Mouse (Mus musculus): Measurements from ENCODE around the gene Il17c. TPM values are rescaled to one million over a fixed set of nuclear protein-coding genes. Genes with fewer than 3 reads are reported as not detected.

Gene Il17c
- polyA plus RNA-seq, 2 experiments = not detected

GRCm38 (mm10) chr8:122419881-122420555 lies 1.8 kb upstream of the Il17c start:
- ATAC-seq (ENCODE audit: insufficient read depth) = no peak

GRCm38 (mm10) chr8:122423217-122423616 lies 1.4 kb downstream of the Il17c start:
- Histone ChIP-seq H3K4me3 (ENCODE audit: insufficient read depth in 1 of 2, low read depth in 2 of 2, low read length in 2 of 2) (no peak overlapping the region), H3K36me3 (replicated peaks; ENCODE audit: control insufficient read depth, insufficient read depth, low read depth) (no peaks in the 10 kb centered on the region), H3K27me3 (ENCODE audit: control insufficient read depth, insufficient read depth, low read length) (no peaks in the 10 kb centered on the region), H3K9me3 (ENCODE audit: control insufficient read depth, low read length) (no peaks in the 10 kb centered on the region), H3K4me2 (ENCODE audit: low read depth) (no peak overlapping the region), H3K9ac (replicated peaks) (no peak overlapping the region), H3K27ac (no peak overlapping the region), H3K4me1 (replicated peaks; ENCODE audit: control insufficient read depth in 2 of 2, insufficient read depth in 2 of 2, low read length in 1 of 2) (no peaks in the 10 kb centered on the region)
- no peak for ATAC-seq (ENCODE audit: insufficient read depth)
- no peak for TF ChIP-seq EP300 (IDR thresholded peaks at IDR 0.05; ENCODE audit: low read depth)
- no peak for TF ChIP-seq CTCF (IDR thresholded peaks at IDR 0.05; ENCODE audit: low read depth)
- DNase-seq (ENCODE audit: low read depth in 3 of 3, low spot score in 3 of 3) = no peak
- 84% methylated on average over 24 of the region's 24 CpGs for WGBS (ENCODE audit: insufficient replicate concordance)

More at GRCm38 (mm10) chr8:122419881-122420555, 1.8 kb upstream of the Il17c start:
- H3K9me3 ChIP-seq (ENCODE audit: control insufficient read depth, low read length) = no peaks in the 10 kb centered on the region
- TF ChIP-seq EP300 (IDR thresholded peaks at IDR 0.05; ENCODE audit: low read depth) = no peak
- no peak for TF ChIP-seq CTCF (IDR thresholded peaks at IDR 0.05; ENCODE audit: low read depth)
- H3K27ac ChIP-seq = no peak overlapping the region
- WGBS (ENCODE audit: insufficient replicate concordance) = 59% methylated on average over 9 of the region's 9 CpGs
- H3K36me3 ChIP-seq (replicated peaks; ENCODE audit: control insufficient read depth, insufficient read depth, low read depth) = peaks cover 18% of the 10 kb centered on the region
- no peak overlapping the region for H3K4me3 ChIP-seq (ENCODE audit: insufficient read depth in 1 of 2, low read depth in 2 of 2, low read length in 2 of 2)
- no peaks in the 10 kb centered on the region for H3K27me3 ChIP-seq (ENCODE audit: control insufficient read depth, insufficient read depth, low read length)
- H3K4me1 ChIP-seq (replicated peaks; ENCODE audit: control insufficient read depth in 2 of 2, insufficient read depth in 2 of 2, low read length in 1 of 2) = no peaks in the 10 kb centered on the region
- H3K4me2 ChIP-seq (ENCODE audit: low read depth) = no peak overlapping the region
- no peak overlapping the region for H3K9ac ChIP-seq (replicated peaks)
- DNase-seq (ENCODE audit: low read depth in 3 of 3, low spot score in 3 of 3) = no peak

DNA sequence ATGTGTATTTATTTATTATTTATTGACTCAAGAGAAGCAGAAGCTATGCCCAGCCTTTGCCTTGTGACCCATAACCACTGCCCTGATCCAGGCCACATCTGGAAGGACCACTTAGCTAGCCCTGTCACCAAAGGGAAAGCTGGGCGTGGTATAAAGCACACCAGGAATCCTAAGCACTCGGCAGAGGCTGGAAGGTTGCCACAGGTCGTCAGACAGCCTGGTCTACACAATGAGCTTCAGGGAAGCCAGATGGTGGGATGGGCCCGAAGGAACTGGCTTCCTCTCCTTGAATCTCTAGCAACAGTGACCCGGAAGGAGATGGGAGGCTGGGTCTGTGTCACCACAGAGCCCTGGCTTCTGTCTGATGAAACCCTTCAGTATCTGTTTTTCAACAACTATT lies 1.8 kb downstream of the Il17c start:
- 55% methylated on average over 5 of the region's 5 CpGs for whole genome bisulfite sequencing (ENCODE audit: insufficient replicate concordance)
- no peak overlapping the region for H3K4me3 ChIP-seq (ENCODE audit: insufficient read depth in 1 of 2, low read depth in 2 of 2, low read length in 2 of 2)
- H3K27ac ChIP-seq = no peak overlapping the region
- H3K9me3 ChIP-seq (ENCODE audit: control insufficient read depth, low read length) = no peaks in the 10 kb centered on the region
- ATAC-seq (ENCODE audit: insufficient read depth) (no peak), DNase-seq (ENCODE audit: low read depth in 3 of 3, low spot score in 3 of 3) (no peak)
- H3K9ac ChIP-seq (replicated peaks) = no peak overlapping the region
- H3K4me2 ChIP-seq (ENCODE audit: low read depth) = no peak overlapping the region
- TF ChIP-seq EP300 (IDR thresholded peaks at IDR 0.05; ENCODE audit: low read depth) (no peak), CTCF (IDR thresholded peaks at IDR 0.05; ENCODE audit: low read depth) (no peak)
- no peaks in the 10 kb centered on the region for H3K27me3 ChIP-seq (ENCODE audit: control insufficient read depth, insufficient read depth, low read length)
- no peaks in the 10 kb centered on the region for H3K4me1 ChIP-seq (replicated peaks; ENCODE audit: control insufficient read depth in 2 of 2, insufficient read depth in 2 of 2, low read length in 1 of 2)
- H3K36me3 ChIP-seq (replicated peaks; ENCODE audit: control insufficient read depth, insufficient read depth, low read depth) = no peaks in the 10 kb centered on the region

DNA sequence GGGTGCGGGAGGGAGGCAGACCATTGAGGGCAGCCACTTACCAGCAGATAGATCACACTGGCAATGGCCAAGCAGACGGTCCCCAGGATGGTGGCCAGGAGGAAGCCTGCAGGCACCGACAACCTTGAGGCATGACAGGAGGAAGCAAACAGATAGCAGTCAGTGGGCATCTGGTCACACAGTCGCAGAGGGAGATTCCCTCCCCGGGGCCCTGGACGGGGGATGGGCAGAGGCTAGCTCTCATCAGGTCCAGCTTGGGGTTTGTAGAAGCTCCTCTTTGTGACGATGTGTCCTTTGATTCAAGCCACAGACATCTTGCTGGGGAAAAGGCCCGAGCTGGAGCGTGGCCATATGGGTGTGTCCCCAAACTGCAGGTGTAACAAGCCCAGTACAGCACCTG lies 4.3 kb downstream of the Il17c start:
- Histone ChIP-seq H3K9me3 (ENCODE audit: control insufficient read depth, low read length) (no peaks in the 10 kb centered on the region), H3K4me2 (ENCODE audit: low read depth) (no peak overlapping the region), H3K36me3 (replicated peaks; ENCODE audit: control insufficient read depth, insufficient read depth, low read depth) (no peaks in the 10 kb centered on the region), H3K27me3 (ENCODE audit: control insufficient read depth, insufficient read depth, low read length) (no peaks in the 10 kb centered on the region), H3K27ac (no peak overlapping the region), H3K4me1 (replicated peaks; ENCODE audit: control insufficient read depth in 2 of 2, insufficient read depth in 2 of 2, low read length in 1 of 2) (peaks cover 0 to 5% of the 10 kb centered on the region in 2 experiments; a peak in 1 of 4 replicates), H3K9ac (replicated peaks) (no peak overlapping the region), H3K4me3 (ENCODE audit: insufficient read depth in 1 of 2, low read depth in 2 of 2, low read length in 2 of 2) (no peak overlapping the region)
- WGBS (ENCODE audit: insufficient replicate concordance) = 46% methylated on average over 9 of the region's 9 CpGs
- TF ChIP-seq CTCF (IDR thresholded peaks at IDR 0.05; ENCODE audit: low read depth) (no peak), EP300 (IDR thresholded peaks at IDR 0.05; ENCODE audit: low read depth) (no peak)
- ATAC-seq (ENCODE audit: insufficient read depth) (no peak), DNase-seq (ENCODE audit: low read depth in 3 of 3, low spot score in 3 of 3) (no peak)

- DNase-seq (ENCODE audit: low read depth in 3 of 3, low spot score in 3 of 3) = no peak
- H3K4me3 ChIP-seq (ENCODE audit: insufficient read depth in 1 of 2, low read depth in 2 of 2, low read length in 2 of 2) = no peak overlapping the region
- no peaks in the 10 kb centered on the region for H3K36me3 ChIP-seq (replicated peaks; ENCODE audit: control insufficient read depth, insufficient read depth, low read depth)
- TF ChIP-seq CTCF (IDR thresholded peaks at IDR 0.05; ENCODE audit: low read depth) = no peak
- H3K4me2 ChIP-seq (ENCODE audit: low read depth) = no peak overlapping the region
- H3K4me1 ChIP-seq (replicated peaks; ENCODE audit: control insufficient read depth in 2 of 2, insufficient read depth in 2 of 2, low read length in 1 of 2) = peaks cover 0 to 12% of the 10 kb centered on the region in 2 experiments; a peak in 2 of 4 replicates
- H3K27ac ChIP-seq = no peak overlapping the region
- no peak overlapping the region for H3K9ac ChIP-seq (replicated peaks)
- H3K9me3 ChIP-seq (ENCODE audit: control insufficient read depth, low read length) = no peaks in the 10 kb centered on the region
- no peaks in the 10 kb centered on the region for H3K27me3 ChIP-seq (ENCODE audit: control insufficient read depth, insufficient read depth, low read length)
- whole genome bisulfite sequencing (ENCODE audit: insufficient replicate concordance) = 77% methylated on average over 7 of the region's 7 CpGs
- ATAC-seq (ENCODE audit: insufficient read depth) = no peak
Measured at GRCm38 (mm10) chr8:122427607-122428006, 5.8 kb downstream of the Il17c start.

Data from liver, embryonic 14.5 days (tissue).